Mouse (Mus musculus) neural tube, embryonic 10.5 days (tissue): ENCODE results near the gene Sde2.
"Not testable (repeated sequence)": the region's sequence is repeated elsewhere in the genome, so short reads cannot be mapped to it uniquely, and the experiment has no call there.

Experiments
- DNase-seq: peaks from one replicate; pipeline ENCODE4 v3.0.0-alpha.2; 2017; ENCODE audit warnings: low spot score; ENCODE audit errors: extremely low spot score

Gene Sde2

GRCm38 (mm10) chr1:180830588-180831346 lies 20.2 kb upstream of the Sde2 start:
- no peak for DNase-seq

- no peak for DNase-seq
Observed at GRCm38 (mm10) chr1:180835273-180836015, 15.5 kb upstream of the Sde2 start.

- DNase-seq, result not testable (repeated sequence)
Observed at GRCm38 (mm10) chr1:180836467-180836866, 14.5 kb upstream of the Sde2 start.

GRCm38 (mm10) chr1:180837186-180837585 lies 13.7 kb upstream of the Sde2 start:
- no peak for DNase-seq

- no peak for DNase-seq
Observed at GRCm38 (mm10) chr1:180838014-180838413, 12.9 kb upstream of the Sde2 start.

GRCm38 (mm10) chr1:180839201-180839910 lies 11.6 kb upstream of the Sde2 start:
- DNase-seq, result no peak

GRCm38 (mm10) chr1:180841561-180842300 lies 9.2 kb upstream of the Sde2 start:
- DNase-seq, result no peak

- DNase-seq, result peak; percentile 52
Observed at GRCm38 (mm10) chr1:180848114-180848510, 2.8 kb upstream of the Sde2 start.

- peak; percentile 51 for DNase-seq
Observed at GRCm38 (mm10) chr1:180848511-180849241, 2.3 kb upstream of the Sde2 start.

GRCm38 (mm10) chr1:180849701-180850301 lies 1.1 kb upstream of the Sde2 start:
- DNase-seq, result no peak

GRCm38 (mm10) chr1:180858763-180859162 lies 7.8 kb downstream of the Sde2 start:
- DNase-seq, result no peak

- no peak for DNase-seq
Observed at GRCm38 (mm10) chr1:180860030-180860429, 9.1 kb downstream of the Sde2 start.

GRCm38 (mm10) chr1:180863606-180864005 lies 12.7 kb downstream of the Sde2 start:
- peak; percentile 21 for DNase-seq

- no peak for DNase-seq
Observed at GRCm38 (mm10) chr1:180866001-180866400, 15.1 kb downstream of the Sde2 start.

GRCm38 (mm10) chr1:180870122-180870650 lies 19.3 kb downstream of the Sde2 start:
- no peak for DNase-seq

GRCm38 (mm10) chr1:180873861-180874484 lies 23.0 kb downstream of the Sde2 start:
- peak; percentile 59 for DNase-seq

- DNase-seq, result no peak
Observed at GRCm38 (mm10) chr1:180874615-180875014, 23.7 kb downstream of the Sde2 start.

- no peak for DNase-seq
Observed at GRCm38 (mm10) chr1:180875126-180875525, 24.2 kb downstream of the Sde2 start.

GRCm38 (mm10) chr1:180877466-180877865 lies 26.5 kb downstream of the Sde2 start:
- no peak for DNase-seq

- DNase-seq, result no peak
Observed at GRCm38 (mm10) chr1:180881768-180882167, 30.8 kb downstream of the Sde2 start.
